Mouse (Mus musculus): ENCODE data around the gene Crisp4. TPM values are rescaled to one million over a fixed set of nuclear protein-coding genes. Genes with fewer than 3 reads are reported as not detected.

Crisp4 gene
- polyA plus RNA-seq (2012; rRNA removed) (not detected in 2 replicates), polyA plus RNA-seq (2014; fragmentation: Nextera tagmentation; extraction: Ambion mirVana) (not detected in 2 replicates)

- Histone ChIP-seq H3K27ac (replicated peaks; ENCODE audit: low read depth, low read length) (no peak within 1 kb of the TSS), H3K9me3 (ENCODE audit: control insufficient read depth, low read length) (no peaks in the 10 kb centered on the region), H3K4me2 (replicated peaks; ENCODE audit: low read depth, low read length, severe bottlenecking) (no peak within 1 kb of the TSS), H3K9ac (ENCODE audit: low read depth, low read length, severe bottlenecking) (no peak within 1 kb of the TSS), H3K36me3 (ENCODE audit: control insufficient read depth, insufficient read depth, low read length) (no peaks in the 10 kb centered on the region), H3K4me1 (ENCODE audit: control insufficient read depth, insufficient read depth, low read length) (no peaks in the 10 kb centered on the region), H3K4me3 (replicated peaks; ENCODE audit: low read length) (no peak within 1 kb of the TSS), H3K27me3 (ENCODE audit: control insufficient read depth, insufficient read depth, low read length) (no peaks in the 10 kb centered on the region)
- 76% methylated on average over 3 of the region's 3 CpGs for WGBS
- TF ChIP-seq POLR2A (IDR thresholded peaks at IDR 0.05; ENCODE audit: borderline replicate concordance, extremely low read depth, insufficient read depth, insufficient read length) = no peak
- ATAC-seq (ENCODE audit: low FRiP score, low read depth) (no peak), DNase-seq (ENCODE audit: low spot score) (no peak)
Observed at GRCm38 (mm10) chr1:18145802-18146201, at the start of gene Crisp4. Gene Crisp4 (minus strand): TSS chr1:18145902.

DNA sequence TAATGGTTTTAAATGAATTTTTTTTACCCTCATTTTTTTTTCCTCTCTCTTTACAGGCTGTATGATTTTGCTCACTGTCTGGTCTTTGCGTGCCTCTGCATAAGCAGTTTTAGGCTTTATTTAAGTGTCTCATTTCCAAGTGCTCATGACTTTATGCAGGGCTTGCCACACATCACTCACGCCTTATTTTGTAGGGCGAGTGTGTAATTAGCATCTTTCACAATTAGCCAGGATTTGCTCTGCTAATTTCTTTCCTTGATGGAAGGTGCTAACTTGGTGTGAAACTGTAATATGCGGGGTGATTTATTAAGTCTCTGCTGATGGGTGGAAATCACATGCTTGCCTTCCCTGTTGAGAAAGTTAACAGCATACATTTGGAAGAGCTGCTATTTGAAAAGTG, 46.0 kb upstream of the Crisp4 start:
- 15% methylated on average over 4 of the region's 4 CpGs for WGBS

GRCm38 (mm10) chr1:18190714-18191712, 45.3 kb upstream of the Crisp4 start:
- no peak overlapping the region for H3K4me3 ChIP-seq (replicated peaks; ENCODE audit: low read length)

More for the DNA sequence above, 46.0 kb upstream of the Crisp4 start:
- Histone ChIP-seq H3K36me3 (ENCODE audit: control insufficient read depth, insufficient read depth, low read length) (no peaks in the 10 kb centered on the region), H3K9ac (ENCODE audit: low read depth, low read length, severe bottlenecking) (no peak overlapping the region), H3K9me3 (ENCODE audit: control insufficient read depth, low read length) (no peaks in the 10 kb centered on the region), H3K27me3 (ENCODE audit: control insufficient read depth, insufficient read depth, low read length) (no peaks in the 10 kb centered on the region), H3K4me1 (ENCODE audit: control insufficient read depth, insufficient read depth, low read length) (no peaks in the 10 kb centered on the region), H3K4me2 (replicated peaks; ENCODE audit: low read depth, low read length, severe bottlenecking) (no peak overlapping the region), H3K4me3 (replicated peaks; ENCODE audit: low read length) (no peak overlapping the region), H3K27ac (replicated peaks; ENCODE audit: low read depth, low read length) (no peak overlapping the region)
- DNase-seq (ENCODE audit: low spot score) (no peak), ATAC-seq (ENCODE audit: low FRiP score, low read depth) (no peak)
- TF ChIP-seq POLR2A (IDR thresholded peaks at IDR 0.05; ENCODE audit: borderline replicate concordance, extremely low read depth, insufficient read depth, insufficient read length) = no peak

GRCm38 (mm10) chr1:18181167-18181566, 35.5 kb upstream of the Crisp4 start:
- H3K36me3 ChIP-seq (ENCODE audit: control insufficient read depth, insufficient read depth, low read length) = no peaks in the 10 kb centered on the region
- H3K9ac ChIP-seq (ENCODE audit: low read depth, low read length, severe bottlenecking) = no peak overlapping the region
- H3K4me1 ChIP-seq (ENCODE audit: control insufficient read depth, insufficient read depth, low read length) = no peaks in the 10 kb centered on the region
- H3K9me3 ChIP-seq (ENCODE audit: control insufficient read depth, low read length) = no peaks in the 10 kb centered on the region
- TF ChIP-seq POLR2A (IDR thresholded peaks at IDR 0.05; ENCODE audit: borderline replicate concordance, extremely low read depth, insufficient read depth, insufficient read length) = no peak
- H3K27me3 ChIP-seq (ENCODE audit: control insufficient read depth, insufficient read depth, low read length) = no peaks in the 10 kb centered on the region
- WGBS = 84% methylated on average over 3 of the region's 3 CpGs
- peak; percentile 9 for DNase-seq (ENCODE audit: low spot score)
- H3K4me3 ChIP-seq (replicated peaks; ENCODE audit: low read length) = no peak overlapping the region
- no peak for ATAC-seq (ENCODE audit: low FRiP score, low read depth)
- no peak overlapping the region for H3K4me2 ChIP-seq (replicated peaks; ENCODE audit: low read depth, low read length, severe bottlenecking)
- no peak overlapping the region for H3K27ac ChIP-seq (replicated peaks; ENCODE audit: low read depth, low read length)

More at GRCm38 (mm10) chr1:18190714-18191712, 45.3 kb upstream of the Crisp4 start:
- H3K4me2 ChIP-seq (replicated peaks; ENCODE audit: low read depth, low read length, severe bottlenecking) = no peak overlapping the region
- H3K36me3 ChIP-seq (ENCODE audit: control insufficient read depth, insufficient read depth, low read length) = no peaks in the 10 kb centered on the region
- WGBS = 5% methylated on average over 1 of the region's 1 CpGs
- H3K9me3 ChIP-seq (ENCODE audit: control insufficient read depth, low read length) = no peaks in the 10 kb centered on the region
- H3K9ac ChIP-seq (ENCODE audit: low read depth, low read length, severe bottlenecking) = no peak overlapping the region
- DNase-seq (ENCODE audit: low spot score) = no peak
- no peaks in the 10 kb centered on the region for H3K27me3 ChIP-seq (ENCODE audit: control insufficient read depth, insufficient read depth, low read length)
- no peak overlapping the region for H3K27ac ChIP-seq (replicated peaks; ENCODE audit: low read depth, low read length)
- TF ChIP-seq POLR2A (IDR thresholded peaks at IDR 0.05; ENCODE audit: borderline replicate concordance, extremely low read depth, insufficient read depth, insufficient read length) = no peak
- no peaks in the 10 kb centered on the region for H3K4me1 ChIP-seq (ENCODE audit: control insufficient read depth, insufficient read depth, low read length)
- ATAC-seq (ENCODE audit: low FRiP score, low read depth) = no peak

DNA sequence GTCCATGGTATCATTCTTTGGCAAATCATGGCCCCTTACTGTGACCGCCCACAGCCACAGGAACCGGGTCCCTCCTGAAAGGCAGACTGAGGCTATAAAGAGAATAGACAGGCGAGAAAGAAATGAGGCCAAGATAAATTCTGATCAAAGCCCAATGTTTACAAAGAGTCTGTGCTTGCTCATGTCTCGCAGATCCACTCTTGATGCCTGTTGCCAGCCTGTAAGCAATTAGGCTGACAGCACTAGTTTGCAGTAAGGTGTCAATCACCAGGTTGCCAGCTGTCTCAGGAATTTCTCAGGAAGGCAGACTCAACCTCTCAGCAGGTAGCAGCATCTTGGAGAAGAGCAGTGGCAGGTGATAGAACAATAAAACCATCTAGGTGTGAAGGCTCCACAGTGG, 24.9 kb upstream of the Crisp4 start:
- DNase-seq (ENCODE audit: low spot score) = no peak
- Histone ChIP-seq H3K4me2 (replicated peaks; ENCODE audit: low read depth, low read length, severe bottlenecking) (no peak overlapping the region), H3K4me3 (replicated peaks; ENCODE audit: low read length) (no peak overlapping the region), H3K9me3 (ENCODE audit: control insufficient read depth, low read length) (no peaks in the 10 kb centered on the region), H3K27ac (replicated peaks; ENCODE audit: low read depth, low read length) (no peak overlapping the region), H3K36me3 (ENCODE audit: control insufficient read depth, insufficient read depth, low read length) (no peaks in the 10 kb centered on the region), H3K4me1 (ENCODE audit: control insufficient read depth, insufficient read depth, low read length) (no peaks in the 10 kb centered on the region), H3K27me3 (ENCODE audit: control insufficient read depth, insufficient read depth, low read length) (no peaks in the 10 kb centered on the region), H3K9ac (ENCODE audit: low read depth, low read length, severe bottlenecking) (no peak overlapping the region)
- WGBS = 53% methylated on average over 4 of the region's 4 CpGs
- TF ChIP-seq POLR2A (IDR thresholded peaks at IDR 0.05; ENCODE audit: borderline replicate concordance, extremely low read depth, insufficient read depth, insufficient read length) = no peak
- no peak for ATAC-seq (ENCODE audit: low FRiP score, low read depth)

Measured in limb, embryonic 14.5 days (tissue).